Mouse (Mus musculus): ENCODE measurements at regions not wholly inside any gene's neighbourhood (a gene's known extent, or its start where the extent isn't known, plus 50 kb on each side); places are given as distances from the start of the nearest gene placed in this dataset.

GRCm38 (mm10) chr6:147755750-147756523 lies 280.3 kb downstream of the Ccdc91 start:
- CTCF ChIA-PET, result no interaction called here

GRCm38 (mm10) chr6:147759485-147759884 lies 283.9 kb downstream of the Ccdc91 start:
- CTCF ChIA-PET, result no interaction called here

DNA sequence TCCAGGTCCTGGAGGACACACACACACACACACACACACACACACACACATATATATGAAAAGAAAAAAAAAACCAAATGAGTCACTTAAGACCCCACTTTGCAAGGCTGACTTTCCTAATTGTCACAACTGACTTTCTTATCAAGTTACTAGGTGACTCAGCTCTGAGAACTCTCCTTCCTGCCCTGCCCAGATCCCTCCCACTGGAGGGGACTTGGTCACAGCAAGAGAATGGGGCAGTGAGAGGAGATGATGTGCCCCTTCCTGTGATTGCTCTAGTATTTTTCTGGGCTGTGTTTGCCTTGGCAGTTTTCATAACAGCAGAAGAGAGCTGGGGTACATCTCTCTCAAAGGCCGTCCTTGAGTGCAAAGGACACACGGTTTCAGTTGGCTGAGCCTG lies 284.5 kb downstream of the Ccdc91 start:
- CTCF ChIA-PET, result no interaction called here

GRCm38 (mm10) chr6:147765241-147765640 lies 281.8 kb upstream of the Far2 start:
- CTCF ChIA-PET, result no interaction called here

DNA sequence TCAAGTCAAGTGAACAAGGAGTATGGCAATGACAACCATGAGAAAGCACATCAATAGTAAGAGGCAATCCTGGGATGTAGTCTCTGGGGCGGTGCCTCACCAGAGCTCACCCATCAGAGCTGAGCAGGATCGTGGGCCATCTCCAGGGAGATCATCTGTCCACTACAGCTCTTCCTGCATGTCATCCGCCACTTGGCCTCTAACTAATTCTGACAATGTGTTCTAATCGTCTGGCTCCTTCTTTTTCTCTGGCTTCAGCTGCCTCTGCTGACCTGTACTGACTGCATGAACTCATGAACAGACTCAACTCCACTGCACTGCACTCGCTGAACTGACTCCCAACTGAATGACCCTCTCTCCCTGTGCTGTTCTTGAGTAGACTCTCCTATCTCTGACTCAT lies 277.9 kb upstream of the Far2 start:
- CTCF ChIA-PET, result interaction anchor here (0.6 kb wide), 1 partner anchor 36 kb away, joined by 3 read pairs; no protein-coding TSS in a partner anchor

GRCm38 (mm10) chr6:147770034-147770433 lies 277.0 kb upstream of the Far2 start:
- CTCF ChIA-PET, result interaction anchor here (0.6 kb wide), 1 partner anchor 37 kb away, joined by 3 read pairs; no protein-coding TSS in a partner anchor

- CTCF ChIA-PET, result no interaction called here
These were observed 275.6 kb upstream of the Far2 start for GRCm38 (mm10) chr6:147771411-147771810.

GRCm38 (mm10) chr6:147773904-147774303 lies 273.2 kb upstream of the Far2 start:
- CTCF ChIA-PET, result no interaction called here

DNA sequence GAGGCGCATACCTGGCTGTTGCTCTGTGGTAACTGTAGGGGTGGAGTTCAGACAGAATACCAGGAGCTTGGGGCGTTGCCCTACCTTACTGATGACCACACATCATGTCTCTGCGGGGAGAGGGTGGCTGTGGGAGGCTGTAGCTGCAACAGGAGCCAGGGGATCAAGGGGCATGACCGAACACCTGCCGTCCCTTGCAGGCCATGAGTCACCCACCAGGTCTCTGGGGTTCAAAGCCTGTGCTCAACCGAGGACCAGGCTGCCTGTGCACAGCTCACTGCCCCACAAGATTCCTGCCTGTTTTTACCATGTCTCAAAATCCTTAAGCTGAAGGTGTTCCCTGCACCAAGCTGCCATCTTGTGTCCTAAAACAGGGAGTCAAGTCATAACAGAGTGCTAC lies 272.4 kb upstream of the Far2 start:
- CTCF ChIA-PET, result no interaction called here

- CTCF ChIA-PET, result no interaction called here
These were observed 267.6 kb upstream of the Far2 start for GRCm38 (mm10) chr6:147779466-147779865.

DNA sequence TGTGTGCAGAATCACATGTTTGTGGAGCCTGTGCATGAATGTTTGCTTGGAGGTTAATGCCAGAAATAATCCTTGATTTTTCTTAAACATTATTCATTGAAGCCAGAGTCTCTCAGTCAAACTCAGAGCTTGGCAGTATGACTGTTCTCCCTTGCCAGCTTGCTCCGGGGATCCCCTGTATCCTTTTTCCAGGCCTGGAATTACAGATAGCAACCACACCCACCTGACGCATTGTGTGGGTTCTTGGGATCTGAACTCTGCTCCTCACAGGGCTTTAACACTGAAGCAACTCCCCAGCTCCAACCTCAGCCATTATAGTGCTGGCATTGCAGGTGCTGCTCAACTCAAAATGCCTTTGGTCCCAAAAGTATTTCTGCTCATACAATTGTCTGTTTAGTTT lies 262.8 kb upstream of the Far2 start:
- CTCF ChIA-PET, result no interaction called here

DNA sequence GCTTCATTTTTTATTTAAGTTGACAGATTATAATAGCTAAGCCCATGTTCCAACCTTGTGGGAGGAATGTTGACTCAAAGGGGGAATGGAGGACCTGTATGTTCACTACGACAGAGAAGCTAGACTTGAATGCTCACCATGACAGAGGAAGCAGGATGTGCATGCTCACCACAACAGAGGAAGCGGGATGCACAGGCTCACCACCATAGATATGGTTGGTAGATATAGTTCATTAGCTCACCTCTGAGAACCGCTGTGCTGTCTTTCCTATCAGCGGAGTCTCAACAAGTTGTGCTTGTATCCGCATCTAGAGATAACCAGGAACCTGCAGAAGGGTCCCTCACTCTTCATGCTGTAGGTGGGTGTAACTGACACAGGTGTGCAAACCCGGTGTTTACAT lies 262.2 kb upstream of the Far2 start:
- CTCF ChIA-PET, result no interaction called here

GRCm38 (mm10) chr6:147788095-147788494 lies 259.0 kb upstream of the Far2 start:
- CTCF ChIA-PET, result no interaction called here

DNA sequence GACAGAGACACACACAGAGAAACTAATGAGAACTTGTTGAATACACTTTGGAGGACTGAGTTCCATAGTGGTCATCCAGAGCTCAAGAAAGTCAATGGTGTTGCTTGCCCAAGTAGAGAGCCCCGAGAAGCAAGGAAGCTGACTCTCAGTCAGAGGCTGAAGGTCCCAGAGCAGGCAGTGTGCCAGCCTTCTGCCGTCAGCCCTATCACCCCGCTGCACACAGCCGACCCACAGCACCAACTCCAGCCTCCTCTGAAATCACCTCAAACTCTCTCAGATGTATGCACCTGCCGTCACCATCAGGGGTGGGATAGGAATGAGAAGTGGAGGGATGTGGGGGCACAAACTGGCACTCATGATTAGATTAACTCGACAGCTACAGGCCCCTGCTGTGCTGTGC lies 257.9 kb upstream of the Far2 start:
- CTCF ChIA-PET, result no interaction called here

DNA sequence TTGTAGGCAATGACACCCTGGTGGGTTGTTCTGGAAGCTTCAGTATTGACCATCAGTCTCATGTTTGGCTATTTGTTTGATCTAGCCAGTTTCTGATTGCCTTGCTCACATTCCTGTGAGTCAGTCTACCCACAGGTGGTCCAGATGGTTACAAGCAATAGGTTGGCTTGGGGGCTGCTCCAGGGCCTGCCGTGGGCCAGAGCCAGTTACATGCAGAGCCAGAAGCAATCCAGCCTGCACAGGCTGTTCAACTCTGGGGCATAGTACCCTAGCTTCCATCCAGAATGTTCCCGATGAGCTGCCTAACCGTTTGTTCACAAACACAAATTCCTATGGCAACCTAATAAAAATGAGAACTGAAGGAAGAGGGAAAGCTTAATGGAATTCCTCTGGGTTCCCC lies 253.2 kb upstream of the Far2 start:
- CTCF ChIA-PET, result no interaction called here

DNA sequence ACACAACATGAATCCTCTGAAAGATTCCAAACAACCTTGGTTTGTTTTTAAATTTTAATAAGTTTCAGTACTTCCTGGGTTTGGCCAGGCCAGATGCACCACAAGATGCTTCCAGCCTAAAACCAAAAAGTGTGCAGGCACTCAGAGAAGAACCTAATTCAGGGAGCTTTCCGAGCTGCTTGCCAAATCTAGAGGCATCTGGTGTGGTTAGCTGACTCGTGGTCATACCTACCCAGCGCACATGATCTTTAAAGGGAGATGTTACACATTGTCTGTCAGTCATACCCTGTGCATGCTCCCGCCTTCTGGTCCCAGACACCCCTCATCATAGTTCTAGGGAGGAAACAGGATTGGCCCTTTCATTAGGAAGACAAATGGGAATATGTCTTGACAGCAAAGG lies 252.7 kb upstream of the Far2 start:
- CTCF ChIA-PET, result interaction anchor here (0.5 kb wide), 1 partner anchor 450 kb away, joined by 14 read pairs; no protein-coding TSS in a partner anchor

GRCm38 (mm10) chr6:147799009-147799727 lies 247.9 kb upstream of the Far2 start:
- CTCF ChIA-PET, result no interaction called here

DNA sequence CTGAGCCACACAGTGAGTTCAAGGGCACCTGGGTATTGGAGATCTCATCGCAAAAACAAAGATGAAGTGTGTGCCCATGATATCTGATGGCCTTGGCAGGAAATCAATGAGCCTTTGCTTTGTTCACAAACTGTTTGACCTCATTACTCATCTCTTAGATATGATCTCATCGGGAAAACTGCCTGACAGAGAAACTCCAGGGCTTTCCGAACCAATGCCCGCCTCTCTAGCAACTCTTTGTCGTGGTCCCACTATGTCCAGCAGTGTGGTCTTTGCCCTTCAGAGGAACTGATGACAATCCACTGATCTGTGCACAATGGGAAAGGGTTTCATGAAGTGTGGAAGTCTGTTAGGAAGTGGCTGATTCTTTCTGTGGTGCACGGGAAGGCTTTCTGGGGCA lies 247.2 kb upstream of the Far2 start:
- CTCF ChIA-PET, result no interaction called here

DNA sequence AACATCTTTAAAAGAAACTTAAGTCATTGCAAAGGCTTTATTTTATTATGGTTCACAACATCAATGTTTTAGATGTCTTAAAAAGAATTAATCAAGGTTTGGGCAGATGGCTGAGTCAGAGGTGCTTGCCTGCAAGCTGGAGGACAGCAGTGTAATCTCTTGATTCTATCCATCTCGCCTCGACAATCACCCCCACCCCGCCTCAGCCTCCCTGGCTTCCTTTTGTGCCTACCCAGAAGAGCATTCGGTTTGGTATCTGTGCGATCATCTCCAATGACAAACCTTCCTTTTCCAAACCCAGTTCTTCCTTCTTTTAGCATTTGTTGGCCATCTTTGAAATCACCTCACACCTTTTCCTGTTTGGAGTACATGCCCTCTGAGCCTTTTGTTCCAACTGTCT lies 246.2 kb upstream of the Far2 start:
- CTCF ChIA-PET, result no interaction called here

DNA sequence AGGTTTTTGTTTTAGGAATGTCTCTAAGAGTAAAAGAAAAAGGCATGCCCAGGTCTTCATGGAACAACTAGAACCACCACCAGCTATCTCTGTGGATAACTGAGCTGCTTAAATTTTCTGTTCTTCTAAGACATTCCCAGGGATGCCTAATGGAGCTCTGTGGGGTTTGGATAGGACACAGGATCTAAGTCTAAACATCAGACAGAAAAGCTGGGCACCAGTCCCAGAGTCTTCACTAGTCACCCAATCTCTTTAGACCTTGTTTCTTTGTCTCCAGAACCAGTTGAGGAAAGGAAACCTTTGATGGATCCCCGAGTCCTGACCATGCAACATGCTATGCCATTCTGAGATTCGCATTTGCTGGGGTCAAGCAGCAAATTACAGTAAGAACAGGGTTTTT lies 243.2 kb upstream of the Far2 start:
- CTCF ChIA-PET, result no interaction called here

DNA sequence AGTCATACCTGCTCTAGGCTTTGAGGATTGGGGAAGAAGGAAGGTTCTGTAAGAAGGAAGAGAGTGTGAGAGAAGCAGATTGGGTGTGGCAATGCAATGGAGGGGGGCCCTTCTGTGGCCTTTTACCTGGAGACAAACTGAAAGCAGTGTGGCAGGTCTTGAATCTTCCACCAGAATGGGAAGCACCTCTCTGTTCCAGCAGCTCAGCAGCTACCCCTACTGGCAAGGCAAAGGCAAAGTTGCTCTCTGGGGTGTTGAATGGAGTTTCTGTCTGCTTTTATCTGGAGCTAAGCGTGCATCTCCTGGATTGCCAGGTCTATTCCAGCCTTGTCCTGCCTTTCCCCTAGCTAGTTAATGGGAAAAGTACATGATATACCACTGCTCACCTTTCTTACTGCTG lies 236.3 kb upstream of the Far2 start:
- CTCF ChIA-PET, result no interaction called here

DNA sequence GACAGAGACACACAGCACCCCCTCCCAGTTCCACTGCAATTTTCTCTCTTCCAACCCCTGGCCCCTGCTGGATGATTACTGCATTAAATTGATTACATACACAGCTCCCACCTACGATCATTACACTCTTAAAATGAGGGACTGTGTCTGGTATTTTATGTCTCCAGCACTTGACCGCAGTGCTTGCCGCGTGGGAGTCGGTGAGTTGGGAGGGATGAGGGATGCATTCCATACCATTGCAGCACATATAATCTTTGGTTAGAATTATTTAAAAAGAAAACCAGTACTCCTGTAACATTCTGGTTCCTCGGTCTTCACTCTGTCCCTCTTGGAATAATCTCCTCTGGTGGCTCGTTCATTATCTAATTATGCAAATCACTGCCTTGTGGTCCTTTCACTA lies 230.2 kb upstream of the Far2 start:
- CTCF ChIA-PET, result no interaction called here

- CTCF ChIA-PET, result no interaction called here
These were observed 229.8 kb upstream of the Far2 start for GRCm38 (mm10) chr6:147817262-147817661.

GRCm38 (mm10) chr6:147822215-147822614 lies 224.8 kb upstream of the Far2 start:
- CTCF ChIA-PET, result no interaction called here

Measured in spleen, embryonic (tissue).